Mouse (Mus musculus) intestine, embryonic 16.5 days (tissue): ENCODE results near the gene Smarcal1. TPM values are rescaled to one million over a fixed set of nuclear protein-coding genes. Genes with fewer than 3 reads are reported as not detected.

Experiments
- ATAC-seq: fragments of 200-750 bp; cut with Nextera tagmentation; 2 replicates; pipeline ENCODE4 v1.8.0; 2017; ENCODE audit warnings: moderate TSS enrichment, moderate library complexity
- H3K27ac ChIP-seq: fragments of 300-500 bp; sonication (generic); 2 replicates; pipeline ENCODE4 v1.5.1; 2014; ENCODE audit warnings: mild to moderate bottlenecking, low read length
- H3K27me3 ChIP-seq: fragments of 300-500 bp; sonication (generic); replicated peaks from 2 replicates; pipeline ENCODE4 v1.6.1; 2014; ENCODE audit warnings: low read length, control low read depth, mixed read lengths; ENCODE audit not compliant: control insufficient read depth, insufficient read depth
- H3K36me3 ChIP-seq: fragments of 300-500 bp; sonication (generic); 2 replicates; pipeline ENCODE4 v1.6.1; 2014; ENCODE audit warnings: low read length, control low read depth; ENCODE audit not compliant: control insufficient read depth, insufficient read depth
- H3K4me1 ChIP-seq: fragments of 300-500 bp; sonication (generic); 2 replicates; pipeline ENCODE4 v1.6.1; 2014; ENCODE audit warnings: low read length, control low read depth, mixed read lengths; ENCODE audit not compliant: control insufficient read depth, insufficient read depth
- H3K4me2 ChIP-seq: fragments of 300-500 bp; sonication (generic); 2 replicates; pipeline ENCODE4 v1.6.1; 2014; ENCODE audit warnings: low read depth, low read length, control low read depth
- H3K4me3 ChIP-seq: fragments of 300-500 bp; sonication (generic); 2 replicates; pipeline ENCODE4 v1.5.1; 2014; ENCODE audit warnings: mild to moderate bottlenecking, low read length
- H3K9ac ChIP-seq: fragments of 300-500 bp; sonication (generic); 2 replicates; pipeline ENCODE4 v1.6.1; 2014; ENCODE audit warnings: low read depth, low read length
- H3K9me3 ChIP-seq: fragments of 300-500 bp; sonication (generic); 2 replicates; pipeline ENCODE4 v1.6.1; 2016; ENCODE audit warnings: low read length, control low read depth; ENCODE audit not compliant: control insufficient read depth
- WGBS: fragments of 180-500 bp; shearing (Covaris S2); extraction: QIAGEN DNeasy Blood & Tissue Kit; methylation state at CpG from one replicate; pipeline ENCODE4 v1.1.7; 2014; 5-methylcytosine and 5-hydroxymethylcytosine counted together
- polyA plus RNA-seq: library from polyadenylated mRNA; unstranded; fragments of >200 nt; fragmentation: Nextera tagmentation; extraction: Ambion mirVana; gene quantifications from 2 replicates; pipeline ENCODE4 v1.2.1, GENCODE M21; 2015

Gene Smarcal1
- polyA plus RNA-seq, 1 experiment from 2014 or later: 16.4 TPM

DNA sequence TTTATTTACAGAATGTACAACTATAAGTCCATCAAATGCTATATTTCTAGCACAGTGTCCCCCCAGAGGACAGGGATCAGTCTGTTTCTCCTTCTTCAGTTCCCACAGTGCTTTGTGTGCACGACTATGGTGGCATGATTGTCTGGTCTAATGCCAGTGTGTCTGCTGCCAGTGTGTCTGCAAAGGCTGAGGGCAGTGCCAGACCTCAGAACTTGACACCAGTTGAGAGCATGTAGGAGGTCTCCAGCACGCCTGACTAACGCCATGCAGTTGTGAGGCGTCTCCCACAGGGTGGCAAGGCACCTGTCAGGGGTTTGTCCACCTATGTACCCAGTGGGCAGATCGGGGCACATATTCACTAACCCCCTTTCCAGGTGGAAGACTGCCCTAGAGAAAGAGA is 17.7 kb downstream of the Smarcal1 start:
- H3K4me3 ChIP-seq: no peak overlapping the region
- WGBS: 90% methylated on average over 5 of the region's 5 CpGs
- H3K9ac ChIP-seq: no peak overlapping the region
- peaks cover 9% of the 10 kb centered on the region for H3K4me1 ChIP-seq
- H3K36me3 ChIP-seq: peaks cover 6% of the 10 kb centered on the region
- no peaks in the 10 kb centered on the region for H3K27me3 ChIP-seq
- no peak for ATAC-seq
- H3K27ac ChIP-seq: no peak overlapping the region
- no peaks in the 10 kb centered on the region for H3K9me3 ChIP-seq
- H3K4me2 ChIP-seq: no peak overlapping the region

GRCm38 (mm10) chr1:72601233-72601632 is 18.2 kb downstream of the Smarcal1 start:
- Histone ChIP-seq H3K27ac (no peak overlapping the region), H3K9ac (no peak overlapping the region), H3K4me3 (no peak overlapping the region), H3K4me1 (peaks cover 9% of the 10 kb centered on the region), H3K9me3 (no peaks in the 10 kb centered on the region), H3K27me3 (no peaks in the 10 kb centered on the region), H3K4me2 (no peak overlapping the region), H3K36me3 (peaks cover 6% of the 10 kb centered on the region)
- no peak for ATAC-seq
- 93% methylated on average over 7 of the region's 7 CpGs for WGBS

- Histone ChIP-seq H3K27me3 (no peaks in the 10 kb centered on the region), H3K9me3 (no peaks in the 10 kb centered on the region), H3K9ac (no peak overlapping the region), H3K36me3 (peaks cover 6% of the 10 kb centered on the region), H3K4me1 (peaks cover 9% of the 10 kb centered on the region), H3K4me3 (no peak overlapping the region), H3K4me2 (no peak overlapping the region), H3K27ac (no peak overlapping the region)
- 68% methylated on average over 5 of the region's 5 CpGs for WGBS
- ATAC-seq: no peak
Measured at GRCm38 (mm10) chr1:72602186-72602585, 19.1 kb downstream of the Smarcal1 start.

GRCm38 (mm10) chr1:72602803-72603202 is 19.8 kb downstream of the Smarcal1 start:
- no peak overlapping the region for H3K9ac ChIP-seq
- no peak for ATAC-seq
- H3K36me3 ChIP-seq: peaks cover 6% of the 10 kb centered on the region
- no peak overlapping the region for H3K4me3 ChIP-seq
- no peak overlapping the region for H3K4me2 ChIP-seq
- H3K4me1 ChIP-seq: peaks cover 9% of the 10 kb centered on the region
- no peaks in the 10 kb centered on the region for H3K9me3 ChIP-seq
- H3K27ac ChIP-seq: no peak overlapping the region
- no peaks in the 10 kb centered on the region for H3K27me3 ChIP-seq
- 87% methylated on average over 5 of the region's 5 CpGs for WGBS

- Histone ChIP-seq H3K4me1 (no peaks in the 10 kb centered on the region), H3K4me2 (no peak overlapping the region), H3K9me3 (no peaks in the 10 kb centered on the region), H3K4me3 (no peak overlapping the region), H3K27me3 (no peaks in the 10 kb centered on the region), H3K36me3 (peaks cover 4% of the 10 kb centered on the region; the same call in 1 of the 2 replicates), H3K27ac (no peak overlapping the region), H3K9ac (no peak overlapping the region)
- 82% methylated on average over 12 of the region's 12 CpGs for WGBS
- ATAC-seq: no peak
Measured at GRCm38 (mm10) chr1:72606186-72606673, 23.2 kb downstream of the Smarcal1 start.

GRCm38 (mm10) chr1:72609129-72609528 is 26.1 kb downstream of the Smarcal1 start:
- H3K4me1 ChIP-seq: no peaks in the 10 kb centered on the region
- WGBS: 84% methylated on average over 10 of the region's 10 CpGs
- no peaks in the 10 kb centered on the region for H3K9me3 ChIP-seq
- H3K27ac ChIP-seq: no peak overlapping the region
- H3K9ac ChIP-seq: no peak overlapping the region
- H3K27me3 ChIP-seq: no peaks in the 10 kb centered on the region
- H3K36me3 ChIP-seq: no peaks in the 10 kb centered on the region
- no peak overlapping the region for H3K4me3 ChIP-seq
- ATAC-seq: no peak
- no peak overlapping the region for H3K4me2 ChIP-seq

- H3K9me3 ChIP-seq: no peaks in the 10 kb centered on the region
- no peak overlapping the region for H3K4me3 ChIP-seq
- no peaks in the 10 kb centered on the region for H3K36me3 ChIP-seq
- no peak overlapping the region for H3K9ac ChIP-seq
- no peak for ATAC-seq
- H3K4me1 ChIP-seq: no peaks in the 10 kb centered on the region
- H3K27me3 ChIP-seq: no peaks in the 10 kb centered on the region
- 82% methylated on average over 23 of the region's 23 CpGs for WGBS
- H3K4me2 ChIP-seq: no peak overlapping the region
- H3K27ac ChIP-seq: no peak overlapping the region
Measured at GRCm38 (mm10) chr1:72609887-72610877, 27.1 kb downstream of the Smarcal1 start.

DNA sequence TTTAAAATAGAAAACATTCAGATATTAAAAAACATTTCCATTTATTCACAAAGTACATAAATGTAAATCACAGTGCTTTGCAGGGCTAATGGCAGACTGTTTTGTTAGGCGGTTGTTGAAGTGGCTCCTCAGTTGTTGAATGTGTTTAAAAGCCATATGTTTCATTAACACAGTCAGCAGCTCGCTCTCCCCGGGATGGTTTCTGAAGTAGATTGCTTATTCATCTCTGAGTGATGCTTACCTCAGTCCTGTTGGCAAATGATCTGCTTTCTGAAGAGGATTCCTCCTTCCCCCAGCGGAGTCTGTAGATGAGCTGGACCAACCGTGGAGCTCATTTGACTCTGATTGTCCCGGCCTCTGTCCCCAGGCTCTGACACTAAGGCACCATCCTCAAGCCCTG is 29.1 kb downstream of the Smarcal1 start:
- H3K9me3 ChIP-seq: no peaks in the 10 kb centered on the region
- no peaks in the 10 kb centered on the region for H3K4me1 ChIP-seq
- H3K4me3 ChIP-seq: no peak overlapping the region
- ATAC-seq: no peak
- 94% methylated on average over 6 of the region's 6 CpGs for WGBS
- H3K4me2 ChIP-seq: no peak overlapping the region
- H3K9ac ChIP-seq: no peak overlapping the region
- H3K27me3 ChIP-seq: no peaks in the 10 kb centered on the region
- no peak overlapping the region for H3K27ac ChIP-seq
- peaks cover 10% of the 10 kb centered on the region; the same call in 1 of the 2 replicates for H3K36me3 ChIP-seq

DNA sequence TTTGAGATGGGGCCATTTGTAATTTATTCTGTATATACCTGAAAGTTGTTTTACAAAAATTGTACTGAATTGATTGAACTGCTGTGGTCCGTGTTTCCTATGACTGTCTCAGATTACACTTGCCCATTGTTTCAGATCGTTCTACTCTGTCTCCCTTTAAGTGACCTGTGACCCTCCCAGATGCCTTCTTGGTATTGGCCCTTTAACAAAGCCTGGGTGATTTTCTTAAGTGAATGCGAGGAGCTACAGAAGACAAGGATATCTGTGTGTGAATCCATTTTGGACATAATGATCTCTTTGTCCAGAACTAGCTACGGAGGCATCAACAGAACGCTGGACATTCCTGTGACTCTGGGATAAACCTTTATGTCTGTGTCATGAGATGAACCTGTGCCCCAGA is 52.2 kb downstream of the Smarcal1 start:
- Histone ChIP-seq H3K27me3 (no peaks in the 10 kb centered on the region), H3K4me1 (no peaks in the 10 kb centered on the region), H3K36me3 (no peaks in the 10 kb centered on the region), H3K9me3 (no peaks in the 10 kb centered on the region), H3K4me3 (no peak overlapping the region), H3K27ac (no peak overlapping the region), H3K4me2 (no peak overlapping the region), H3K9ac (no peak overlapping the region)
- no peak for ATAC-seq
- WGBS: 57% methylated on average over 5 of the region's 5 CpGs
